Mouse (Mus musculus): ENCODE results near the gene Arsg. TPM values are rescaled to one million over a fixed set of nuclear protein-coding genes. Genes with fewer than 3 reads are reported as not detected.

The Arsg gene
- polyA plus RNA-seq, 1 experiment = 5.8 TPM

- Histone ChIP-seq H3K36me3 (ENCODE audit: control insufficient read depth, insufficient read depth, low read length, poor library complexity, severe bottlenecking) (no peaks in the 10 kb centered on the region), H3K27me3 (ENCODE audit: control insufficient read depth, insufficient read depth, low read length, poor library complexity, severe bottlenecking) (no peaks in the 10 kb centered on the region), H3K27ac (ENCODE audit: insufficient read depth, low read length) (no peak overlapping the region), H3K4me1 (ENCODE audit: control insufficient read depth, insufficient read depth, low read length) (peaks cover 5% of the 10 kb centered on the region), H3K9me3 (replicated peaks; ENCODE audit: control insufficient read depth, insufficient read depth, low read length, poor library complexity, severe bottlenecking) (no peaks in the 10 kb centered on the region), H3K4me3 (ENCODE audit: low read depth, low read length) (no peak overlapping the region), H3K9ac (ENCODE audit: low read depth, poor library complexity, severe bottlenecking) (no peak overlapping the region)
- TF ChIP-seq POLR2A (IDR thresholded peaks at IDR 0.05; ENCODE audit: insufficient read depth, low read length) (no peak), CTCF (IDR thresholded peaks at IDR 0.05; ENCODE audit: low read depth, low read length) (no peak), EP300 (IDR thresholded peaks at IDR 0.05; ENCODE audit: insufficient read depth, low read depth, low read length) (no peak)
These were observed 47.8 kb downstream of the Arsg start for GRCm38 (mm10) chr11:109520958-109521357.

- Histone ChIP-seq H3K27me3 (ENCODE audit: control insufficient read depth, insufficient read depth, low read length, poor library complexity, severe bottlenecking) (no peaks in the 10 kb centered on the region), H3K27ac (ENCODE audit: insufficient read depth, low read length) (no peak overlapping the region), H3K4me3 (ENCODE audit: low read depth, low read length) (no peak overlapping the region), H3K9ac (ENCODE audit: low read depth, poor library complexity, severe bottlenecking) (no peak overlapping the region), H3K9me3 (replicated peaks; ENCODE audit: control insufficient read depth, insufficient read depth, low read length, poor library complexity, severe bottlenecking) (no peaks in the 10 kb centered on the region), H3K36me3 (ENCODE audit: control insufficient read depth, insufficient read depth, low read length, poor library complexity, severe bottlenecking) (no peaks in the 10 kb centered on the region), H3K4me1 (ENCODE audit: control insufficient read depth, insufficient read depth, low read length) (peaks cover 5% of the 10 kb centered on the region)
- TF ChIP-seq EP300 (IDR thresholded peaks at IDR 0.05; ENCODE audit: insufficient read depth, low read depth, low read length) (no peak), CTCF (IDR thresholded peaks at IDR 0.05; ENCODE audit: low read depth, low read length) (no peak), POLR2A (IDR thresholded peaks at IDR 0.05; ENCODE audit: insufficient read depth, low read length) (no peak)
These were observed 51.7 kb downstream of the Arsg start for GRCm38 (mm10) chr11:109524869-109525268.

GRCm38 (mm10) chr11:109525571-109525970 is 52.4 kb downstream of the Arsg start:
- H3K36me3 ChIP-seq (ENCODE audit: control insufficient read depth, insufficient read depth, low read length, poor library complexity, severe bottlenecking) = no peaks in the 10 kb centered on the region
- no peak overlapping the region for H3K4me3 ChIP-seq (ENCODE audit: low read depth, low read length)
- no peak overlapping the region for H3K9ac ChIP-seq (ENCODE audit: low read depth, poor library complexity, severe bottlenecking)
- no peaks in the 10 kb centered on the region for H3K27me3 ChIP-seq (ENCODE audit: control insufficient read depth, insufficient read depth, low read length, poor library complexity, severe bottlenecking)
- TF ChIP-seq POLR2A (IDR thresholded peaks at IDR 0.05; ENCODE audit: insufficient read depth, low read length) (no peak), CTCF (IDR thresholded peaks at IDR 0.05; ENCODE audit: low read depth, low read length) (no peak), EP300 (IDR thresholded peaks at IDR 0.05; ENCODE audit: insufficient read depth, low read depth, low read length) (no peak)
- no peak overlapping the region for H3K27ac ChIP-seq (ENCODE audit: insufficient read depth, low read length)
- H3K4me1 ChIP-seq (ENCODE audit: control insufficient read depth, insufficient read depth, low read length) = peaks cover 5% of the 10 kb centered on the region
- H3K9me3 ChIP-seq (replicated peaks; ENCODE audit: control insufficient read depth, insufficient read depth, low read length, poor library complexity, severe bottlenecking) = no peaks in the 10 kb centered on the region

DNA sequence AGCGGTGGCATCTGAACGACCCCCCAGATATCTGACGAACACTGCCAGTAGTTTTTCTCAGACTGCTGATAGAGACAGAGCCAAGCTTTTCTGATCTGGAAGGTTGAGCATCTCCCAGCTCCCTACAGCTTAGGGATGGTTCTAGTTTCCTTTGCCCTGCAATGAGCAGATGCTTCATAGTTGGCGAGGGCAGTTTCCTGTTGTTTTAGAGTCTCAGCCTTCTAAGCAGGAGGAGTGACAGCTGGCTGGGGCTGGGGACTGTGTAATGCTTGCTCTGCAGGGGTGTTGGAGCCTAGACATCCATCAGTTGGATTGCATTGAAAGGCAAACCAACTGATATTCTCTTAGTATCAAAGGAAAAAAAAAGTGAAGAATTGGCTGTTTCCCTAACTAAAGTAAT is 56.9 kb downstream of the Arsg start:
- Histone ChIP-seq H3K4me1 (ENCODE audit: control insufficient read depth, insufficient read depth, low read length) (no peaks in the 10 kb centered on the region), H3K4me3 (ENCODE audit: low read depth, low read length) (no peak overlapping the region), H3K36me3 (ENCODE audit: control insufficient read depth, insufficient read depth, low read length, poor library complexity, severe bottlenecking) (no peaks in the 10 kb centered on the region), H3K9me3 (replicated peaks; ENCODE audit: control insufficient read depth, insufficient read depth, low read length, poor library complexity, severe bottlenecking) (no peaks in the 10 kb centered on the region), H3K9ac (ENCODE audit: low read depth, poor library complexity, severe bottlenecking) (no peak overlapping the region), H3K27ac (ENCODE audit: insufficient read depth, low read length) (no peak overlapping the region), H3K27me3 (ENCODE audit: control insufficient read depth, insufficient read depth, low read length, poor library complexity, severe bottlenecking) (no peaks in the 10 kb centered on the region)
- TF ChIP-seq POLR2A (IDR thresholded peaks at IDR 0.05; ENCODE audit: insufficient read depth, low read length) (no peak), EP300 (IDR thresholded peaks at IDR 0.05; ENCODE audit: insufficient read depth, low read depth, low read length) (no peak), CTCF (IDR thresholded peaks at IDR 0.05; ENCODE audit: low read depth, low read length) (no peak)

GRCm38 (mm10) chr11:109535966-109536365 is 62.8 kb downstream of the Arsg start:
- Histone ChIP-seq H3K4me3 (ENCODE audit: low read depth, low read length) (no peak overlapping the region), H3K27me3 (ENCODE audit: control insufficient read depth, insufficient read depth, low read length, poor library complexity, severe bottlenecking) (no peaks in the 10 kb centered on the region), H3K9me3 (replicated peaks; ENCODE audit: control insufficient read depth, insufficient read depth, low read length, poor library complexity, severe bottlenecking) (no peaks in the 10 kb centered on the region), H3K9ac (ENCODE audit: low read depth, poor library complexity, severe bottlenecking) (no peak overlapping the region), H3K4me1 (ENCODE audit: control insufficient read depth, insufficient read depth, low read length) (no peaks in the 10 kb centered on the region), H3K27ac (ENCODE audit: insufficient read depth, low read length) (no peak overlapping the region), H3K36me3 (ENCODE audit: control insufficient read depth, insufficient read depth, low read length, poor library complexity, severe bottlenecking) (no peaks in the 10 kb centered on the region)
- no peak for TF ChIP-seq EP300 (IDR thresholded peaks at IDR 0.05; ENCODE audit: insufficient read depth, low read depth, low read length)
- TF ChIP-seq POLR2A (IDR thresholded peaks at IDR 0.05; ENCODE audit: insufficient read depth, low read length) = no peak
- no peak for TF ChIP-seq CTCF (IDR thresholded peaks at IDR 0.05; ENCODE audit: low read depth, low read length)

GRCm38 (mm10) chr11:109536939-109537338 is 63.8 kb downstream of the Arsg start:
- H3K4me3 ChIP-seq (ENCODE audit: low read depth, low read length) = no peak overlapping the region
- TF ChIP-seq CTCF (IDR thresholded peaks at IDR 0.05; ENCODE audit: low read depth, low read length) = no peak
- no peak for TF ChIP-seq EP300 (IDR thresholded peaks at IDR 0.05; ENCODE audit: insufficient read depth, low read depth, low read length)
- no peak for TF ChIP-seq POLR2A (IDR thresholded peaks at IDR 0.05; ENCODE audit: insufficient read depth, low read length)
- no peaks in the 10 kb centered on the region for H3K27me3 ChIP-seq (ENCODE audit: control insufficient read depth, insufficient read depth, low read length, poor library complexity, severe bottlenecking)
- no peaks in the 10 kb centered on the region for H3K9me3 ChIP-seq (replicated peaks; ENCODE audit: control insufficient read depth, insufficient read depth, low read length, poor library complexity, severe bottlenecking)
- no peaks in the 10 kb centered on the region for H3K4me1 ChIP-seq (ENCODE audit: control insufficient read depth, insufficient read depth, low read length)
- no peaks in the 10 kb centered on the region for H3K36me3 ChIP-seq (ENCODE audit: control insufficient read depth, insufficient read depth, low read length, poor library complexity, severe bottlenecking)
- no peak overlapping the region for H3K9ac ChIP-seq (ENCODE audit: low read depth, poor library complexity, severe bottlenecking)
- no peak overlapping the region for H3K27ac ChIP-seq (ENCODE audit: insufficient read depth, low read length)

Measured in ES-Bruce4 (cell line).